Mouse (Mus musculus) stomach, postnatal 0 days (tissue): Measurements from ENCODE around the gene Mylk2. TPM values are rescaled to one million over a fixed set of nuclear protein-coding genes. Genes with fewer than 3 reads are reported as not detected.

ENCODE experiments used
- ATAC-seq: fragments of 200-750 bp; cut with Nextera tagmentation; 2 replicates; pipeline ENCODE4 v1.8.0; 2017; ENCODE audit not compliant: low FRiP score, low TSS enrichment
- DNase-seq: peaks from one replicate; pipeline ENCODE4 v3.0.0-alpha.2; 2016; ENCODE audit warnings: low spot score
- H3K27ac ChIP-seq: fragments of 300-500 bp; sonication (generic); replicated peaks from 2 replicates; pipeline ENCODE4 v1.5.1; 2014; ENCODE audit warnings: mild to moderate bottlenecking, control low read depth
- H3K27me3 ChIP-seq: fragments of 300-500 bp; sonication (generic); 2 replicates; pipeline ENCODE4 v1.6.1; 2014; ENCODE audit warnings: low read length; ENCODE audit not compliant: control insufficient read depth, insufficient read depth
- H3K36me3 ChIP-seq: fragments of 300-500 bp; sonication (generic); 2 replicates; pipeline ENCODE4 v1.6.1; 2014; ENCODE audit warnings: low read length, mixed read lengths; ENCODE audit not compliant: control insufficient read depth, insufficient read depth
- H3K4me1 ChIP-seq: fragments of 300-500 bp; sonication (generic); replicated peaks from 2 replicates; pipeline ENCODE4 v1.6.1; 2014; ENCODE audit warnings: antibody characterized with exemption; ENCODE audit not compliant: control insufficient read depth, insufficient read depth
- H3K4me2 ChIP-seq: fragments of 300-500 bp; sonication (generic); replicated peaks from 2 replicates; pipeline ENCODE4 v1.6.1; 2014; ENCODE audit warnings: low read depth, mild to moderate bottlenecking, control low read depth, moderate library complexity
- H3K4me3 ChIP-seq: fragments of 300-500 bp; sonication (generic); 2 replicates; pipeline ENCODE4 v1.5.1; 2014; ENCODE audit warnings: low read depth, low read length, control low read depth
- H3K9ac ChIP-seq: fragments of 300-500 bp; sonication (generic); 2 replicates; pipeline ENCODE4 v1.6.1; 2014; ENCODE audit warnings: mild to moderate bottlenecking, low read length, control low read depth, mixed read lengths
- H3K9me3 ChIP-seq: fragments of 300-500 bp; sonication (generic); 2 replicates; pipeline ENCODE4 v1.6.1; 2016; ENCODE audit warnings: low read length; ENCODE audit not compliant: control insufficient read depth
- CTCF ChIP-seq: IDR thresholded peaks from 2 replicates; pipeline ENCODE4 v1.5.1; 2016; ENCODE audit warnings: antibody characterized with exemption, low read depth, mild to moderate bottlenecking, moderate library complexity
- EP300 ChIP-seq: optimal IDR thresholded peaks from 2 replicates; pipeline ENCODE3; 2016; ENCODE audit warnings: antibody characterized with exemption
- WGBS: fragments of 180-500 bp; shearing (Covaris S2); extraction: QIAGEN DNeasy Blood & Tissue Kit; methylation state at CpG from one replicate; pipeline ENCODE4 v1.1.7; 2014; 5-methylcytosine and 5-hydroxymethylcytosine counted together
- polyA plus RNA-seq: library from polyadenylated mRNA; unstranded; fragments of >200 nt; fragmentation: Nextera tagmentation; extraction: Ambion mirVana; gene quantifications from 2 replicates; pipeline ENCODE4 v1.2.1, GENCODE M21; 2015

Mylk2 gene
- polyA plus RNA-seq, 1 experiment from 2014 or later: 0.02 TPM

DNA sequence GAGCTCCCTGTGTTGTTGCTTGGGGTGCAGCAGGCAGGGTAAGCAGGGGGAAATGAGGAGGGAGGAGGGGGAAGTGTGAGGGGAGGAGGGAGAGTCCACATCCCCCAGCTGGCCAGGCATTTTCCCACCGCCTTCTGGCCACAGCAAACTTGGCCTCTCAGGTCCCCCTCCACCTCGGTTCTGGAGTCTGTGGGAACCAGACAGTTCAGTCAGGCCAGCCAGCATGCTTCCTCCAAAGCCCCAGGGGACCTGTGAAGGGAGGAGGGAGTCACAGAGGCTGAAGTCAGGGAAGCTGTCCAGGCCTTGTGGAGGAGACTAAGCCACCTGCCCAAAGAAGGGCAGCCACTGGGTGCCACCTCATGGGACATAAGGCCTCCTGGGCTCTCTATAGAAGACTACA lies 19.1 kb downstream of the Mylk2 start:
- Histone ChIP-seq H3K4me3 (no peak overlapping the region), H3K36me3 (no peaks in the 10 kb centered on the region), H3K4me1 (no peaks in the 10 kb centered on the region), H3K4me2 (no peak overlapping the region), H3K9me3 (no peaks in the 10 kb centered on the region), H3K9ac (no peak overlapping the region), H3K27ac (0 out of 2 replicates have a peak overlapping the region, but pooled peaks have one; percentile 1), H3K27me3 (no peaks in the 10 kb centered on the region)
- ATAC-seq (no peak), DNase-seq (no peak)
- WGBS: 23% methylated on average over 2 of the region's 2 CpGs
- TF ChIP-seq EP300: no peak
- TF ChIP-seq CTCF: no peak

- ATAC-seq (no peak), DNase-seq (no peak)
- no peak overlapping the region for H3K4me2 ChIP-seq
- H3K27me3 ChIP-seq: no peaks in the 10 kb centered on the region
- 65% methylated on average over 12 of the region's 12 CpGs for WGBS
- TF ChIP-seq CTCF (no peak), EP300 (no peak)
- H3K9me3 ChIP-seq: no peaks in the 10 kb centered on the region
- H3K4me1 ChIP-seq: no peaks in the 10 kb centered on the region
- no peaks in the 10 kb centered on the region for H3K36me3 ChIP-seq
- H3K4me3 ChIP-seq: peak overlapping the region; percentile 10; the same call in 1 of the 2 replicates
- 0 out of 2 replicates have a peak overlapping the region, but pooled peaks have one; percentile 4 for H3K9ac ChIP-seq
- peak overlapping the region; percentile 53; the same call in 1 of the 2 replicates for H3K27ac ChIP-seq
These were observed 20.5 kb downstream of the Mylk2 start for GRCm38 (mm10) chr2:152931456-152932160.

DNA sequence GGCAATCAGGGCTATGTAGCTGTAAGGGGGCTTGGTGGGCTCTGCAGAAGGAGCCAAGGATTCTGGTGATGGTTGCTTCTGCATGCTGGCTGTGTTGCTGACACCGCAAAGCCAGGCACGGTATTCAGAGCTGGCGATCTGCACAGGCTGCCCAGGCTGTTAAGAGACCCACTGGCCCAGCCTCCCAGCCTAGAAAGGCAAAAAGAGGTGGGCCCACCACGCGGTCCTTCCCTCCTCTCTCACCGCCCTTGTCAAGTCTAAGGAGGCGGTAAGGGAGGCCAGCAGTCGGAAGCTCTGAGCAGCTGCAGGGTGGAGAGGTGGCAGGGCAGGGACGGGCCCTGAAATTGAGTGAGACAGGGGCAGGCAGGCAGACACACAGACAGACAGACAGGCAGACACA lies 21.9 kb downstream of the Mylk2 start, which contains the start of gene Foxs1:
Foxs1 (minus strand) TSS at position 161 of the 400 bp plus-strand sequence.
- no peaks in the 10 kb centered on the region for H3K36me3 ChIP-seq
- H3K4me2 ChIP-seq: no peak within 1 kb of the TSS; the same call in 1 of the 2 replicates
- 0 out of 2 replicates have a peak within 1 kb of the TSS, but pooled peaks have one; percentile 4 for H3K9ac ChIP-seq
- no peaks in the 10 kb centered on the region for H3K27me3 ChIP-seq
- DNase-seq (no peak), ATAC-seq (no peak)
- 18% methylated on average over 7 of the region's 9 CpGs for WGBS
- peak within 1 kb of the TSS; percentile 10; the same call in 1 of the 2 replicates for H3K4me3 ChIP-seq
- H3K9me3 ChIP-seq: no peaks in the 10 kb centered on the region
- no peaks in the 10 kb centered on the region for H3K4me1 ChIP-seq
- TF ChIP-seq EP300 (no peak), CTCF (no peak)
- peak within 1 kb of the TSS; percentile 49; the same call in 1 of the 2 replicates for H3K27ac ChIP-seq

DNA sequence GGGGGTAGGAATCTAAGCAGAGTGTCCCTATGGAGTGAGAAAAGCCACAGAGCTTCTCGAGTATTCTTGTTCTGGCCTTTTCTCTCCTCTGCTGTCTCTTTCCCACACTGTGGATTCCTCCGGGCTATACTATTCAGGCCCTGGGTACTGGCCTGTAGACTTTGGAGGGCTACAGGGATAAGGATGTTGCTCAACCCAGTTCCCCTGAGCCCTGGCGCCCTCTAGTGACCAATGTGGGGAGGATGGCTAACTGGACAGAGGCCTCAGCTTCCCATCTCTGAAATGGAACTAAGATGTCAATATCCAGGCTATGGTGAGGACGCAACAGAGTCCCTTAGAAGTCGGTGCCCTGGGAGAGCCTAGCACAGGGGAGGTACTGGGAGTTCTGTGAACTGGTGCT lies 22.5 kb downstream of the Mylk2 start:
- Histone ChIP-seq H3K36me3 (no peaks in the 10 kb centered on the region), H3K27ac (no peak overlapping the region), H3K4me2 (no peak overlapping the region), H3K9ac (no peak overlapping the region), H3K4me3 (no peak overlapping the region), H3K4me1 (no peaks in the 10 kb centered on the region), H3K9me3 (no peaks in the 10 kb centered on the region), H3K27me3 (no peaks in the 10 kb centered on the region)
- no peak for ATAC-seq
- TF ChIP-seq CTCF: peak; percentile 78
- TF ChIP-seq EP300: no peak
- peak; percentile 47 for DNase-seq
- WGBS: 31% methylated on average over 5 of the region's 5 CpGs

DNA sequence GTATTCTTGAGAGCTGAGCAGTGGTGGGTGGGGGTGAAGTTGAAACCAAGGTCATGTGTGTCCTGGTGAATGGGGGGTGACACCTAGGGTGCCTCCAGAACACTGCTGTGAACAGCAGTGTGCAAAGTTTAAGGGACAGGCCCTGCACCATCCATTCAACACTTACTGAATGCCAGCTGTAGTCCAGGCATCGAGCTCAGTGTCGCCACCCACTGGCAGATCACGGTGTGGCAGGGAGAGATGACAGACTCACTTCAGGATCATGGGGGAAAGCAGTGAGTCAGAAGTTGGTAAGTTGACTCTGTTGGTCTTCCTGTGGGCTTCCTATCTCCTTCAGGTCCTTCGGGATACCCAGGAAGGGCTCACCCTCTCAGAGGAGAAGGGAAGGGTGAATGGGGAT lies 28.7 kb downstream of the Mylk2 start:
- TF ChIP-seq CTCF: peak; percentile 80
- TF ChIP-seq EP300: no peak
- H3K9me3 ChIP-seq: no peaks in the 10 kb centered on the region
- H3K27me3 ChIP-seq: peaks cover 20% of the 10 kb centered on the region; the same call in 1 of the 2 replicates
- H3K27ac ChIP-seq: no peak overlapping the region
- DNase-seq (peak; percentile 59), ATAC-seq (0 out of 2 replicates have a peak, but pooled peaks have one; percentile 24)
- no peaks in the 10 kb centered on the region for H3K4me1 ChIP-seq
- WGBS: 11% methylated on average over 4 of the region's 4 CpGs
- no peaks in the 10 kb centered on the region for H3K36me3 ChIP-seq
- H3K9ac ChIP-seq: no peak overlapping the region
- no peak overlapping the region for H3K4me2 ChIP-seq
- H3K4me3 ChIP-seq: no peak overlapping the region

DNA sequence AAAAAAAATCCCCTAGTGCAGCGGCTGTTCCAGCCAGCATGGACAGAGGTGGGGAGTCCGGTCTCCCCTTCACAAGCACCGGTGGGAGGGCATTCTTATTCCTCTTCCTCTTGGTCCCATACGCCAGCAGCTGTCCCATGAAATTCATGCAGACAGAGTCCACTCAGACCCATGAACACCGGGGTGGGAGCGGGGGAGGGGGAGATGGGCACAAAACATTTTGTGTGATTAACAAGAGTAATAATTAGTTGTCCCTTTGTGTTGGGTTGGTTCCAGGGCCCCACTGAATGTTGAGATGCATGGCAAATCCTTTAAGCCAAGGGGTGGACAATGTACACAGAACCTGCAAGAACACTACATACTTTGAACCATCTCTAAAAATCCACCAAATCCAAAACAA lies 30.0 kb downstream of the Mylk2 start:
- TF ChIP-seq EP300: no peak
- Histone ChIP-seq H3K27me3 (peaks cover 20% of the 10 kb centered on the region; the same call in 1 of the 2 replicates), H3K4me1 (no peaks in the 10 kb centered on the region), H3K4me3 (no peak overlapping the region), H3K36me3 (no peaks in the 10 kb centered on the region), H3K27ac (no peak overlapping the region), H3K9me3 (no peaks in the 10 kb centered on the region), H3K9ac (no peak overlapping the region), H3K4me2 (no peak overlapping the region)
- ATAC-seq (no peak), DNase-seq (no peak)
- WGBS: 73% methylated on average over 6 of the region's 6 CpGs
